Mouse (Mus musculus) neural tube, embryonic 14.5 days (tissue): ENCODE data around the gene Riox1. TPM values are rescaled to one million over a fixed set of nuclear protein-coding genes. Genes with fewer than 3 reads are reported as not detected.
"Not testable (repeated sequence)": the region's sequence is repeated elsewhere in the genome, so short reads cannot be mapped to it uniquely, and the experiment has no call there.

Source experiments
- ATAC-seq: fragments of 200-750 bp; cut with Nextera tagmentation; 2 replicates; pipeline ENCODE4 v1.8.0; 2017; ENCODE audit warnings: low read depth, mild to moderate bottlenecking, moderate TSS enrichment, moderate library complexity
- H3K27ac ChIP-seq: fragments of 300-500 bp; sonication (generic); 2 replicates; pipeline ENCODE4 v1.5.1; 2014; ENCODE audit warnings: low read depth, mild to moderate bottlenecking, control low read depth, low read length, moderate library complexity, mixed read lengths
- H3K27me3 ChIP-seq: fragments of 300-500 bp; sonication (generic); 2 replicates; pipeline ENCODE4 v1.6.1; 2014; ENCODE audit warnings: low read length; ENCODE audit not compliant: control insufficient read depth, insufficient read depth
- H3K36me3 ChIP-seq: fragments of 300-500 bp; sonication (generic); 2 replicates; pipeline ENCODE4 v1.6.1; 2014; ENCODE audit warnings: low read length, mixed read lengths; ENCODE audit not compliant: control insufficient read depth, insufficient read depth
- H3K4me1 ChIP-seq: fragments of 300-500 bp; sonication (generic); 2 replicates; pipeline ENCODE4 v1.6.1; 2014; ENCODE audit warnings: low read length; ENCODE audit not compliant: control insufficient read depth, insufficient read depth
- H3K4me2 ChIP-seq: fragments of 300-500 bp; sonication (generic); 2 replicates; pipeline ENCODE4 v1.6.1; 2014; ENCODE audit warnings: mild to moderate bottlenecking, low read depth, low read length, control low read depth
- H3K4me3 ChIP-seq: fragments of 300-500 bp; sonication (generic); 2 replicates; pipeline ENCODE4 v1.5.1; 2014; ENCODE audit warnings: low read depth, low read length, control low read depth, mixed read lengths
- H3K9ac ChIP-seq: fragments of 300-500 bp; sonication (generic); replicated peaks from 2 replicates; pipeline ENCODE4 v1.6.1; 2014; ENCODE audit warnings: low read depth, mild to moderate bottlenecking, control low read depth, low read length, mixed read lengths
- H3K9me3 ChIP-seq: fragments of 300-500 bp; sonication (generic); 2 replicates; pipeline ENCODE4 v1.6.1; 2016; ENCODE audit warnings: low read length; ENCODE audit not compliant: control insufficient read depth
- WGBS: fragments of 180-500 bp; shearing (Covaris S2); extraction: QIAGEN DNeasy Blood & Tissue Kit; methylation state at CpG from one replicate; pipeline ENCODE4 v1.1.7; 2014; 5-methylcytosine and 5-hydroxymethylcytosine counted together
- polyA plus RNA-seq: library from polyadenylated mRNA; unstranded; fragments of >200 nt; fragmentation: Nextera tagmentation; extraction: Ambion mirVana; gene quantifications from 2 replicates; pipeline ENCODE4 v1.2.1, GENCODE M21; 2014

The Riox1 gene
- polyA plus RNA-seq, 1 experiment from 2014 or later: 10.5 TPM

DNA sequence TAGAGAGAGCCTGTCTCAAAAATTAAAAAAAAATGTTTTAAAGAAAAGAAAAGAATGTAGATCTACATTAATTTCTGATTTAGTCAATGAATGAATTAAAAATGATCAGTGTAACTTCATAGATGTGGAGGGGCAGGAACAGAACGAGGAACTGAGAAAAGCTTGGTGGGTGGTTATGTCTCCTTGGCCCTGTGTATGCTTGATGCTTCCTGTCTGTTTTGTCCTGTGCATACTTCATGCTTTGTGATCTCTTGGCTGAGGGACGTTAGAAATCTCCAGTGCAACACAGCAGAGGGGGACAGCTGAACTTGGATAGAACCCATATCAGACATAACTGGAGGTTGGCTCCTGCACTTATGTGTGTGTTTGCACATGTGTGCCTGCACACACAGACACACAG, 46.8 kb downstream of the Riox1 start:
- Histone ChIP-seq H3K27ac (no peak overlapping the region), H3K36me3 (no peaks in the 10 kb centered on the region), H3K4me2 (no peak overlapping the region), H3K4me3 (no peak overlapping the region), H3K4me1 (no peaks in the 10 kb centered on the region), H3K27me3 (no peaks in the 10 kb centered on the region), H3K9me3 (no peaks in the 10 kb centered on the region), H3K9ac (no peak overlapping the region)
- WGBS: 76% methylated on average over 2 of the region's 2 CpGs
- ATAC-seq: no peak

DNA sequence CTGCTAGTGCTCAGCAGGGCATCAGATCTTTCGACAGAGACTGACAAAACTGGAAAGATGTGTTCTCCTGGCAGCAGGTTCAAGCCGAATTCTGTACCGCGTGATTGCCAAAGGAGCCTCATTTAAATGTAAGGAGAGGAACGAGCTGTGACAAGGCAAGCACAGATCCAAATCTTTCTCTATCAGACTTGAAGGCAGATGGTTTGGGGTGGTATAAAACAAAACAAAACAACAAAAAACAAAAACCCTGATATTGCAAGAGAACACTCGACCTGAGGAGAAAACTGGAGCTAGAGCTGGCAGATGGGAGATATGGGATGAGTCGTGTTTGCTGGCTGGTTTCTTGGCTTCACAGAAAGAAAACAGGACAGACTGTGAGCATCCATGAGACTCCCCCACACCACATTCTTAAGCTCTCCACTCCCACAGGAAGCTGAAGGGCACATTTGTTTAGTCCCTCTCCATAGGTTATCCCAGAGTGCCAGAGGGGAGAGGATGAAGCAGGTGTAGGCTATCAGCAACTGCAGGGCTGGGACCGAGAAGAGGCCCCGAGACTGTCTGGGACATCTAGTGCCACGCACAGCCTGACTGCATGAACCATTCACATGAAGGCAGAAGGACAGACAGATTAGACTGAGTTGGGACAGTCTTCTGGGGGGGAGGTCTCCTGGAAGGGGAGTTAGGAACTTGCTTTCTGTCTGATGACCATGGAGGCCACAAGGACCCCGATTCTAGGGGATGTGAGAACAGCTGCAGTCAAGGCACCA, 48.1 kb downstream of the Riox1 start:
- H3K9ac ChIP-seq: no peak overlapping the region
- no peaks in the 10 kb centered on the region for H3K27me3 ChIP-seq
- ATAC-seq: no peak
- H3K4me2 ChIP-seq: no peak overlapping the region
- no peak overlapping the region for H3K4me3 ChIP-seq
- H3K9me3 ChIP-seq: no peaks in the 10 kb centered on the region
- H3K36me3 ChIP-seq: no peaks in the 10 kb centered on the region
- no peaks in the 10 kb centered on the region for H3K4me1 ChIP-seq
- H3K27ac ChIP-seq: no peak overlapping the region
- 64% methylated on average over 11 of the region's 11 CpGs for WGBS

DNA sequence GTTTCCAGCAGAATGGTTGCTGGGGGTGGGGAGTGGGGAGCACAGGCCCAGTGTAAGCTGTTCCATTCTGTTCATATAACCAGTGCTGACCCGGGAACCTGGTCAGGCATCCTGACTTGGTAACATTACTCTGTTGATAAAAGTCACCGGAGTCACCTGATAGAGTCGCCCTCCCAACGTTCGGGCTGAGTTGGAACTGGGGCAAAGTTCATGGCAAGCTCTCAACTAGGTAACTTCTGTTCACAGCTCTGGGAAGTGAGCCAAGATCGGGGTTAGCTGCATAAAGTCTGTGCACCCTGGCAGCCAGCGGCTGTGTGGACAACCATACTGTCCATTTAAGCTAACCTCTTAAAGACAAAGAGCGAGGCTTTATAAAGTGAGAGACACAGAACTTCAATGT, 48.8 kb downstream of the Riox1 start:
- H3K9me3 ChIP-seq, H3K4me1 ChIP-seq: not testable (repeated sequence)
- 71% methylated on average over 8 of the region's 8 CpGs for WGBS

DNA sequence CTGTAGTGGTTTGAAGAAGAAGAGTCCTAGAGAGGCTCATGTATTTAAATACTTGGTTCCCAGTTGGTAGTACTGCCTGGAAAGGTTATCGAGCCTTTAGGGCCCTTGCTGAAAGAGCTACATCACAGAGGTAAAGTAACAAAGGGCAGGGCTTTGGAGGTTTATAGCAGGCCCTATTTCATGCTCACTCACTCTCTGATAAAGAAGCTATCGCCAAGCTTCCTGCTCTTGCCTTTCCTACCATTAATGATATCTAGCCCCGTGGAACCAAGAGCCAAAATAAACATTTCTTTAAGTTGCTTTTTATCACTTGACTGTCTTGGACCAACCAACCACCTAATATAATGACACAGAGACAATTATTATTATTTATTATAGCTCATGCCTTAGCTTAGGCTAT, 50.0 kb downstream of the Riox1 start:
- Histone ChIP-seq H3K27ac (no peak overlapping the region), H3K27me3 (no peaks in the 10 kb centered on the region), H3K4me3 (no peak overlapping the region), H3K9me3 (no peaks in the 10 kb centered on the region), H3K9ac (no peak overlapping the region), H3K4me2 (no peak overlapping the region), H3K36me3 (no peaks in the 10 kb centered on the region), H3K4me1 (no peaks in the 10 kb centered on the region)
- 38% methylated on average over 3 of the region's 3 CpGs for WGBS
- ATAC-seq: no peak

More for the DNA sequence above, 48.8 kb downstream of the Riox1 start:
- H3K9ac ChIP-seq, H3K36me3 ChIP-seq, ATAC-seq, H3K27ac ChIP-seq, H3K4me2 ChIP-seq, H3K4me3 ChIP-seq, H3K27me3 ChIP-seq: not testable (repeated sequence)

Other genes with a start within 250 kb of the Riox1 start
- gene Papln, start 187.0 kb upstream of the Riox1 start, polyA plus RNA-seq: 0.20 and 0.24 TPM in 2 replicates
- 16.1 and 19.4 TPM in 2 replicates for gene Numb, start 28.7 kb upstream of the Riox1 start, polyA plus RNA-seq
- not detected in 2 replicates for gene Heatr4, start 34.2 kb downstream of the Riox1 start, polyA plus RNA-seq
- 11.3 and 13.7 TPM in 2 replicates for gene Acot2, start 37.3 kb downstream of the Riox1 start, polyA plus RNA-seq
- gene Acot1, start 58.9 kb downstream of the Riox1 start, polyA plus RNA-seq: 93.6 and 93.9 TPM in 2 replicates
- gene Acot4, start 87.8 kb downstream of the Riox1 start, polyA plus RNA-seq: 0.47 and 0.59 TPM in 2 replicates
- not detected in 2 replicates for gene Gm49366, start 88.3 kb downstream of the Riox1 start, polyA plus RNA-seq
- gene Acot3, start 101.5 kb downstream of the Riox1 start, polyA plus RNA-seq: 1.8 TPM in 2 replicates
- 0.21 and 0.25 TPM in 2 replicates for gene Acot5, start 118.7 kb downstream of the Riox1 start, polyA plus RNA-seq
- 1.3 and 1.9 TPM in 2 replicates for gene Acot6, start 150.0 kb downstream of the Riox1 start, polyA plus RNA-seq
- gene Dnal1, start 163.8 kb downstream of the Riox1 start, polyA plus RNA-seq: 6.8 and 6.9 TPM in 2 replicates
- 3.4 and 3.9 TPM in 2 replicates for gene Pnma1, start 197.9 kb downstream of the Riox1 start, polyA plus RNA-seq